Mouse (Mus musculus) bone marrow macrophage, adult 2 months (primary cell): Measurements from ENCODE around the gene Tshr. TPM values are rescaled to one million over a fixed set of nuclear protein-coding genes. Genes with fewer than 3 reads are reported as not detected.

ENCODE experiments used
- H3K27ac ChIP-seq: 2 replicates; pipeline ENCODE4 v1.5.1; 2012; ENCODE audit warnings: low read depth, low read length; ENCODE audit not compliant: insufficient read depth
- H3K4me1 ChIP-seq: 2 replicates; pipeline ENCODE4 v1.6.1; 2012; ENCODE audit warnings: low read length; ENCODE audit not compliant: control insufficient read depth, insufficient read depth
- H3K4me3 ChIP-seq: 2 replicates; pipeline ENCODE4 v1.5.1; 2012; ENCODE audit warnings: mild to moderate bottlenecking, low read length, moderate library complexity; ENCODE audit not compliant: insufficient read depth
- CTCF ChIP-seq: IDR thresholded peaks from 2 replicates; pipeline ENCODE4 v1.5.1; 2012; ENCODE audit warnings: low read depth, mild to moderate bottlenecking, low read length, moderate library complexity
- POLR2A ChIP-seq: IDR thresholded peaks from 2 replicates; pipeline ENCODE4 v1.6.1; 2012; ENCODE audit warnings: mild to moderate bottlenecking, low read depth, low read length, borderline replicate concordance
- polyA plus RNA-seq: library from polyadenylated mRNA; stranded (reverse); fragments of >200 nt; gene quantifications from 2 replicates; pipeline ENCODE4 v1.2.4, GENCODE M21; 2012; ENCODE audit not compliant: missing spikeins, insufficient read depth, insufficient read length

The Tshr gene
- polyA plus RNA-seq, 1 experiment, result not detected

DNA sequence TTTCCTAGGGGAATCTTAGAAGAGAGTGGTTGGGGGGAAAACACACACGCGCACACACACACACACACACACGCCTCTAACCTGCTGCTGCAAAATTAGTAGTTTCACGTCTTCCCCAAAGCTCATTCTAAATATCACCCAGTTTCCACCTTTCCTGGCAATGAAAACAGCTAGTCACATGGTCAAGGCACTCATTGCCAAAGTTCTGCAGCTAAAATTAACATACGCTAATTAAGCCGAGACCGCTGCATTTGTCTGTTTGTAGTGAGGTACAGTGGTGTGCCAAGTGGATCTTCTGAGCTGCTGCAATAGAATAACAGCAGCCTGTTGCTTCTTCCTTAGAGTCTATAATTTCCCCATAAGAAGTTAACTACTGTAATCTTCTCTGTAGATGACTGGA is 32.5 kb downstream of the Tshr start:
- Histone ChIP-seq H3K4me3 (no peak overlapping the region), H3K4me1 (no peaks in the 10 kb centered on the region), H3K27ac (no peak overlapping the region)
- no peak for TF ChIP-seq POLR2A
- TF ChIP-seq CTCF, result no peak

GRCm38 (mm10) chr12:91418791-91419190 is 34.4 kb downstream of the Tshr start:
- H3K27ac ChIP-seq, result no peak overlapping the region
- H3K4me1 ChIP-seq, result no peaks in the 10 kb centered on the region
- TF ChIP-seq CTCF (peak; percentile 57), POLR2A (no peak)
- H3K4me3 ChIP-seq, result no peak overlapping the region

DNA sequence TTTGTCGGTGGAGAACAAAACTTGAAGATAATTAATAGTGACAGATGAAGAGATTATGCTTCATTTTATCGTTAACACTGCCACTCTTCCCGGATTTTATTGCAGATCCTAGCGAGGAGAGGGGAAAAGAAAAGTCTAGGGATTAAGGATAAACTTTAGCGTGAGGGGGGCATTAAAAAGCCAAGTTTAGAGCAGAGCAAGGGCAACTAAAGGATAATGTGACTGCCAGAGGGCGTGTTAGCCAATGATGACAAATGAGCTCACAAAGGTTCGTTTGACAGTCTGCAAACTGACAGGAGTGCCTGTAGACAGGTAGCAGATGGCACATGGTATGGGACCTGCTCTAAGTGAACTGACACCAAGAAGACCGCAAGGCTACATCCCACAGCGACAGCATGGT is 36.9 kb downstream of the Tshr start:
- Histone ChIP-seq H3K27ac (no peak overlapping the region), H3K4me1 (no peaks in the 10 kb centered on the region), H3K4me3 (no peak overlapping the region)
- TF ChIP-seq POLR2A (no peak), CTCF (no peak)

DNA sequence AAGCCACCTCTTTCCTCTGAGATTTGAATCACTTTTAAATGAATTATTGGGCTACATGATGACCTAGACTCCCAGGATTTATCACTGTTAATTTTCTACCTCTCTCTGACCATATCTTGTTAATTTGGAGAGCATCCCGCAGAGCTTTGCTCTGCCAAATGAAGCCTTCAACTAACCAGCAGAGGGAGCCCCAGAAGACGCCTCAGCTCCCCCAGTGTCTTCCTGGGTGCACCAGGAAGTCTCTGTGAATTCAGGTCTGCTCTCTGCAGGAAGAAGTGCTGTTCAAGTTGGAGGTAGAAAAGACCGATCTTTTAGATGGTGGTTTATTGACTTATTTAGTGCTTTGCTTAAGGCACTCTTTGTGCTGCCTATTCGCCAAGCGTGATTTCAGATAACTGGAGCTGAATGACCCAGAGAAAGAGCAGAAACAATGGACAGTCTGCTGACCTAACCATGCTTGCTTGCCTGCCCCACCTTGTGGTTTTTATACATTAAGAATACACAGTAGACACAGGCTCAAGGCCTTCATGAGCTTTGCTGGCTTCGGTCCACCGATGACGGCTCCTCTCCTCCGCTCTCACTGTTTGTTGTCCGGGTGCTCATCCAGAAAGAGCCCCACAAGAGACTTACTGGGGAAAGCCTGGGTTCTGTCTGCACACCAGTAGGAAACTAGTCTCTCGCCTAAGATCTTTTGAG is 38.9 kb downstream of the Tshr start:
- TF ChIP-seq CTCF (peak; percentile 57), POLR2A (no peak)
- Histone ChIP-seq H3K4me3 (no peak overlapping the region), H3K27ac (no peak overlapping the region), H3K4me1 (no peaks in the 10 kb centered on the region)

- TF ChIP-seq CTCF (no peak), POLR2A (no peak)
Measured at GRCm38 (mm10) chr12:91426499-91426898, 42.1 kb downstream of the Tshr start.

GRCm38 (mm10) chr12:91427129-91427528 is 42.8 kb downstream of the Tshr start:
- no peak overlapping the region for H3K27ac ChIP-seq
- no peak for TF ChIP-seq CTCF
- no peak for TF ChIP-seq POLR2A
- no peak overlapping the region for H3K4me3 ChIP-seq
- no peaks in the 10 kb centered on the region for H3K4me1 ChIP-seq

More at GRCm38 (mm10) chr12:91426499-91426898, 42.1 kb downstream of the Tshr start:
- Histone ChIP-seq H3K27ac (no peak overlapping the region), H3K4me1 (no peaks in the 10 kb centered on the region), H3K4me3 (no peak overlapping the region)

DNA sequence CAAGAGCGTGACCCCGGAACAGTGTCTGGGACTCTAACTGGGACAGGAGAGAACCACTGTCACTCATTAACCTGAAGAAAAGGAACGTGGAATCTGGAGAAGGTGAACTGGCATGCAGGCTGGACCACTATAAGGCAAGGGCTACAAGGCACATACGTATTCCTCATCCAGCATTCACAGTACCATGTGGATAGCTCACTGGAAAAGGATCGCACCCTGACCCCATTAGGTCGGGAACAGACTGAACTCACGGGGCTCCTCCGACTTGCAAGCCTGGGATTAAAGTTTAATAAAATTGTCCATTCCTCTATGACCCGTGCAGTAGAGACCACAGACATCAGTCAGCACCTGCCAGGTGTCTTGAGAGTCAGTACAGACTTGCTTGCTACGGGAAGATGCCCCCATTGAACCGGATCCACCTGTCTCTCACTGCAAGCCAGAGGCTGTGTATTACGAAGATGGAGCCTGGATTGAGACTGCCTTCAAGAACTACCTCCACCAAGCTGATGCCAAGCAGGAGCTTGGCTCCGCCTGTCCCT is 97.9 kb downstream of the Tshr start:
- no peaks in the 10 kb centered on the region for H3K4me1 ChIP-seq
- no peak overlapping the region for H3K27ac ChIP-seq
- H3K4me3 ChIP-seq, result no peak overlapping the region
- TF ChIP-seq CTCF, result no peak
- no peak for TF ChIP-seq POLR2A

GRCm38 (mm10) chr12:91486342-91486741 is 102.0 kb downstream of the Tshr start:
- Histone ChIP-seq H3K27ac (no peak overlapping the region), H3K4me1 (no peaks in the 10 kb centered on the region), H3K4me3 (no peak overlapping the region)
- TF ChIP-seq CTCF (no peak), POLR2A (no peak)

DNA sequence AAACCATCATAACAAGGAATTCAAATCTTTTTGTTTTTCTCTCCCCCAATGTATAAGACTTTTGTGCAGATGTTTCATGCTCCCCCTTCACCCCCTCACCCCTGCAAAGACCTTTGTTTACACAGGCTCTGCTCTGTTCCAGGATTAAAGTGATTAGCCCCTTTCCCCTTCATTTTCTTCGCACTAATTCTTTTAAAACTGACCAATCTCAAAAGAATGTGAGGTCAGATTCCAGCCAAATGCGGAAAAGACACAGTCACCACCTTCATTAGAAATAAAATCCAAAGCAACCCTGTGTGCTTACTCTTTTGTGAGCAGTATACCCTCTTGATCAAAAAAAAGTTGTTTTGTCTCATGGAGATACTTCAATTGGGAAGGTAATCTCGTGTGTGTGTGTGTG is 104.0 kb downstream of the Tshr start:
- TF ChIP-seq POLR2A, result no peak
- TF ChIP-seq CTCF, result no peak

GRCm38 (mm10) chr12:91495497-91496225 is 111.3 kb downstream of the Tshr start:
- no peaks in the 10 kb centered on the region for H3K4me1 ChIP-seq
- TF ChIP-seq CTCF (no peak), POLR2A (no peak)
- no peak overlapping the region for H3K4me3 ChIP-seq
- H3K27ac ChIP-seq, result no peak overlapping the region

More for the DNA sequence above, 104.0 kb downstream of the Tshr start:
- H3K27ac ChIP-seq, result no peak overlapping the region
- H3K4me1 ChIP-seq, result no peaks in the 10 kb centered on the region
- no peak overlapping the region for H3K4me3 ChIP-seq

DNA sequence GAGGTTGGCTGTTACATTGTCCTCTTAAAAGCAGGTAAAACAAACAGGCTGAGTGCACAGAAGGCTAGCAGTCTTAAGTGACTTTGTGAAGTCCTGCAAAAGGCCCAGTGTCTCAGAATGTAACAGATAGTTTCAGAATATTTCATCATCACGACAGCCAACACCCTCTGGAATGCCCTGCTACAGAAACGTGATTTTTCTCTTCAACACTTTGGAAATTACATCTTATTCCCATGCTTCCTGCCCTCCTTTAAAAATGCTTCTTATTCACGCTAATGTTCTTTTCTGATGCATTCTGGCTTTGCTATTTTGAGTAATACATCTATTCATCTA is 111.8 kb downstream of the Tshr start:
- TF ChIP-seq POLR2A, result no peak
- TF ChIP-seq CTCF, result no peak
- Histone ChIP-seq H3K27ac (no peak overlapping the region), H3K4me3 (no peak overlapping the region), H3K4me1 (no peaks in the 10 kb centered on the region)
